In genomic region chr10:70750356-70751145, GRCm38 (mm10) we compare ENCODE assay signal across 20 mouse cellular contexts.
DNase-seq lines count a peak whose midpoint lies in the region; ATAC-seq lines count a peak whose summit lies in the region.
"Had no signal": no experiment of that assay in that cellular context is flagged by ENCODE, and none has a peak within 500 bp of the region (broad histone marks: within the 10 kb centered on the region; RNA-seq: fewer than 3 reads in every experiment).

No protein-coding gene starts in this region.

- peak; percentile 80 for ATAC-seq in frontal cortex, adult (ENCODE audit: low TSS enrichment)
- ATAC-seq: inflammation-experienced regulatory T-cells, adult 6 months; Patski had no signal

- DNase-seq in frontal cortex, postnatal 10 days (ENCODE audit: low spot score in 2 of 2) = no peak
- peak; percentile 34 to 53 for DNase-seq in layer of hippocampus, postnatal 14 days (ENCODE audit: low spot score in 2 of 2)
- no peak for DNase-seq in layer of hippocampus, postnatal 36 days
- DNase-seq in right cerebral cortex, postnatal 10 days (ENCODE audit: low spot score in 2 of 2) = peak; percentile 41 to 63
- DNase-seq in right cerebral cortex, postnatal 4 days = no peak
- no peak for DNase-seq in thymus, postnatal 14 days
- DNase-seq: adrenal gland, postnatal 10 days; cerebellum, adult 11-12 months; cerebellum, adult 9-11 months; heart, postnatal 14 days; kidney, adult 11 months; kidney, postnatal 14 days; lung, adult 2 months; lung, postnatal 10 days; midbrain, embryonic 14.5 days; thymus, adult 18-20 months; thymus, postnatal 36 days had no signal

Comparison
In these comparisons a context has a peak if more than half of its experiments do, and no peak if none do; other contexts are left out.
1. DNase-seq: peak in layer of hippocampus, postnatal 14 days (2 of 2) and right cerebral cortex, postnatal 10 days (2 of 2); none in frontal cortex, postnatal 10 days (0 of 2), layer of hippocampus, postnatal 36 days (0 of 2), right cerebral cortex, postnatal 4 days (single experiment) and thymus, postnatal 14 days (single experiment).